Mouse (Mus musculus) intestine, embryonic 15.5 days (tissue): Measurements from ENCODE around the gene Tcl1b2. TPM values are rescaled to one million over a fixed set of nuclear protein-coding genes. Genes with fewer than 3 reads are reported as not detected.
"Not testable (repeated sequence)": the region's sequence is repeated elsewhere in the genome, so short reads cannot be mapped to it uniquely, and the experiment has no call there.

ENCODE experiments used
- ATAC-seq: fragments of 200-750 bp; cut with Nextera tagmentation; 2 replicates; pipeline ENCODE4 v1.8.0; 2017; ENCODE audit warnings: moderate TSS enrichment, moderate library complexity
- H3K27ac ChIP-seq: fragments of 300-500 bp; sonication (generic); 2 replicates; pipeline ENCODE4 v1.5.1; 2015; ENCODE audit warnings: mild to moderate bottlenecking, inconsistent platforms
- H3K27me3 ChIP-seq: fragments of 300-500 bp; sonication (generic); replicated peaks from 2 replicates; pipeline ENCODE4 v1.6.1; 2015; ENCODE audit warnings: inconsistent platforms
- H3K36me3 ChIP-seq: fragments of 300-500 bp; sonication (generic); 2 replicates; pipeline ENCODE4 v1.6.1; 2015; ENCODE audit warnings: inconsistent platforms
- H3K4me1 ChIP-seq: fragments of 300-500 bp; sonication (generic); replicated peaks from 2 replicates; pipeline ENCODE4 v1.6.1; 2015; ENCODE audit warnings: inconsistent platforms
- H3K4me2 ChIP-seq: fragments of 300-500 bp; sonication (generic); replicated peaks from 2 replicates; pipeline ENCODE4 v1.6.1; 2015; ENCODE audit warnings: mild to moderate bottlenecking, inconsistent platforms
- H3K4me3 ChIP-seq: fragments of 300-500 bp; sonication (generic); replicated peaks from 2 replicates; pipeline ENCODE4 v1.5.1; 2015; ENCODE audit warnings: inconsistent platforms
- H3K9ac ChIP-seq: fragments of 300-500 bp; sonication (generic); 2 replicates; pipeline ENCODE4 v1.6.1; 2015; ENCODE audit warnings: inconsistent platforms
- H3K9me3 ChIP-seq: fragments of 300-500 bp; sonication (generic); 2 replicates; pipeline ENCODE4 v1.6.1; 2016; ENCODE audit warnings: inconsistent platforms
- WGBS: fragments of 180-500 bp; shearing (Covaris S2); methylation state at CpG from one replicate; pipeline ENCODE4 v1.1.7; 2015; 5-methylcytosine and 5-hydroxymethylcytosine counted together
- polyA plus RNA-seq: library from polyadenylated mRNA; unstranded; fragments of >200 nt; fragmentation: Nextera tagmentation; extraction: Ambion mirVana; gene quantifications from 2 replicates; pipeline ENCODE4 v1.2.1, GENCODE M21; 2015

The Tcl1b2 gene
- polyA plus RNA-seq, 1 experiment from 2014 or later: not detected

DNA sequence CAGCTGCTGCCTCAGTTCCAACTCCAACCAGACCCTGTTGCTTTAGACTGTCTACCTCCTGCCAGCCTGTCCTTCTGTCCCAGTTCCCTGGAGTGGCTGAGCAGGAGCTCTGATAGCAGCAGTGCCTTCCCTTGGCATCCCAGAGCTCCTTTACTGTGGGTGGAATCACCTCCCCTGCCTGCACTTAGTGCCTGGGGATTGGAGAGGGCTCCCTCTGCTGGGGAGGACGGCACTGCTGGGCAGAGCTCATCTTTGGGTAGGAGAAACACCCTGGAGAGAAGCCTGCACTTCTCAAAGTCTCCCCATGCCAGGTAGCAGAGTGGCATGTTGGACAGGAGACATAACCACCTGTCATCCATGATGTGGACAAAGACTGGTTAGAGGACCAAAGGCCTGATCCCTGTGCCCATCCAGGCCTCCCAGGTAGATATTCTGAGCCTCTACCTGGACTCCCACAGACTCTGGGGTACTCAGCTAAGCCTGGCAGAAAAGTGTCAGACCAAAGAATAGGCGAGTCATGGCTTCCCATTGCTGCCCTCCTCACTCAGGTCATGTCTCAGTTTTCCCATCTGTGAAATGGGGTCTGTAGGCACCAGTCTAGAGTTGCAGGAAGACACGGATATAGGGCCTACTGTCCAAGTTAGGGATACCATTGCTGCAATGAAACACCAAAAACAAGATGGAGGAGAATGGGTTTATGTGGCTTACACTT is 16.2 kb upstream of the Tcl1b2 start:
- H3K36me3 ChIP-seq, H3K4me2 ChIP-seq, H3K27ac ChIP-seq, H3K9ac ChIP-seq, H3K4me3 ChIP-seq, H3K27me3 ChIP-seq, H3K4me1 ChIP-seq, ATAC-seq, H3K9me3 ChIP-seq: not testable (repeated sequence)
- whole genome bisulfite sequencing: 60% methylated on average over 3 of the region's 3 CpGs

- H3K4me3 ChIP-seq, H3K4me1 ChIP-seq, H3K9me3 ChIP-seq, H3K36me3 ChIP-seq, H3K27ac ChIP-seq, H3K9ac ChIP-seq, H3K27me3 ChIP-seq, ATAC-seq, H3K4me2 ChIP-seq: not testable (repeated sequence)
- WGBS: 66% methylated on average over 2 of the region's 2 CpGs
These were observed 11.6 kb upstream of the Tcl1b2 start for GRCm38 (mm10) chr12:105134167-105134566.

GRCm38 (mm10) chr12:105134826-105135225 is 11.0 kb upstream of the Tcl1b2 start:
- not testable (repeated sequence) for H3K9me3 ChIP-seq, H3K27me3 ChIP-seq, H3K4me3 ChIP-seq, H3K9ac ChIP-seq, H3K27ac ChIP-seq, ATAC-seq, H3K36me3 ChIP-seq, H3K4me2 ChIP-seq, H3K4me1 ChIP-seq
- WGBS: 84% methylated on average over 4 of the region's 4 CpGs

DNA sequence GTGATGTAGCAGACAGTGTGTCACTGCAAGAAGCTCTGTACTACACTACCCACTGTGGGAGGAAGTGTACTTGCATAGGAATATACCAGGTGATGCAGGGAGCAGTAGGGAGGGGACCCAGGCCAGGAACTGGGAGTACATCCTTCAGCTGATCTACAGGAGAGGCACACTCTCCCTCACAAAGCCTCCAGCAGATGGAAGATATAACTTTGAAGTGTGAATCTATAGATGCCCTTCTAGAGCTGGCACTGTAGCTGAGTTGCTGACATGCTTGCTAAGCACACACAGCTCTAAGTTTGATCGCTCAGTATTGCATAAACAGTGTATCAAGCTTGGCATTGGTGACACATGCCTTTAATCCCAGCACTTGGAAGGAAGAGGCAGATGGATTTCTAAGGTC is 8.1 kb upstream of the Tcl1b2 start:
- H3K9ac ChIP-seq, H3K4me1 ChIP-seq, H3K4me2 ChIP-seq, H3K27ac ChIP-seq, H3K9me3 ChIP-seq, H3K27me3 ChIP-seq, ATAC-seq, H3K4me3 ChIP-seq, H3K36me3 ChIP-seq: not testable (repeated sequence)
- WGBS: 77% methylated on average over 1 of the region's 1 CpGs

GRCm38 (mm10) chr12:105143096-105143495 is 2.7 kb upstream of the Tcl1b2 start:
- Histone ChIP-seq H3K4me2 (no peak overlapping the region), H3K4me1 (no peaks in the 10 kb centered on the region), H3K4me3 (no peak overlapping the region), H3K9ac (no peak overlapping the region), H3K9me3 (no peaks in the 10 kb centered on the region), H3K27me3 (no peaks in the 10 kb centered on the region), H3K27ac (no peak overlapping the region), H3K36me3 (no peaks in the 10 kb centered on the region)
- WGBS: 86% methylated on average over 3 of the region's 3 CpGs
- no peak for ATAC-seq

DNA sequence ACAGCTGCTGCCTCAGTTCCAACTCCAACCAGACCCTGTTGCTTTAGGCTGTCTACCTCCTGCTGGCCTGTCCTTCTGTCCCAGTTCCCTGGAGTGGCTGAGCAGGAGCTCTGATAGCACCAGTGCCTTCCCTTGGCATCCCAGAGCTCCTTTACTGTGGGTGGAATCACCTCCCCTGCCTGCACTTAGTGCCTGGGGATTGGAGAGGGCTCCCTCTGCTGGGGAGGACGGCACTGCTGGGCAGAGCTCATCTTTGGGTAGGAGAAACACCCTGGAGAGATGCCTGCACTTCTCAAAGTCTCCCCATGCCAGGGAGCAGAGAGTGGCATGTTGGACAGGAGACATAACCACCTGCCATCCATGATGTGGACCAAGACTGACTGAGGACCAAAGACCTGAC is 886 bp upstream of the Tcl1b2 start:
- WGBS: 25% methylated on average over 1 of the region's 1 CpGs
- not testable (repeated sequence) for H3K27ac ChIP-seq, ATAC-seq, H3K4me2 ChIP-seq, H3K4me3 ChIP-seq, H3K9me3 ChIP-seq, H3K36me3 ChIP-seq, H3K9ac ChIP-seq, H3K27me3 ChIP-seq, H3K4me1 ChIP-seq

DNA sequence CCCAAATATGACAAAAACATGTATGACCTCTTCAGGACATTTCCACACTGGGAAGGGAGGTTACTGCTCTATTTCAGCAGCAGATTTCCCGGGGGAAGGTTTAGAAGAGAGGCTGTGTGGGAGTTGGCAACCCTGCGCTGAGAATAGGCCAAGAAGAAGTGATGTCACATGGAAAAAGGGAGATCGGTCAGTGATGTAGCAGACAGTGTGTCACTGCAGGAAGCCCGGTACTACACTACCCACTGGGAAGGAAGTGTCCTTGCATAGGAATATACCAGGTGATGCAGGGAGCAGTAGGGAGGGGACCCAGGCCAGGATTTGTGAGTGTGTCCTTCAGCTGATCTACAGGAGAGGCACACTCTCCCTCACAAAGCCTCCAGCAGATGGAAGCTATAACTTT is 9.5 kb downstream of the Tcl1b2 start:
- not testable (repeated sequence) for H3K36me3 ChIP-seq, H3K27me3 ChIP-seq, H3K9ac ChIP-seq, H3K4me3 ChIP-seq, H3K27ac ChIP-seq, H3K9me3 ChIP-seq, H3K4me1 ChIP-seq, ATAC-seq, H3K4me2 ChIP-seq
- WGBS: 63% methylated on average over 4 of the region's 4 CpGs

GRCm38 (mm10) chr12:105158842-105159241 is 13.0 kb downstream of the Tcl1b2 start:
- WGBS: 74% methylated on average over 6 of the region's 6 CpGs

DNA sequence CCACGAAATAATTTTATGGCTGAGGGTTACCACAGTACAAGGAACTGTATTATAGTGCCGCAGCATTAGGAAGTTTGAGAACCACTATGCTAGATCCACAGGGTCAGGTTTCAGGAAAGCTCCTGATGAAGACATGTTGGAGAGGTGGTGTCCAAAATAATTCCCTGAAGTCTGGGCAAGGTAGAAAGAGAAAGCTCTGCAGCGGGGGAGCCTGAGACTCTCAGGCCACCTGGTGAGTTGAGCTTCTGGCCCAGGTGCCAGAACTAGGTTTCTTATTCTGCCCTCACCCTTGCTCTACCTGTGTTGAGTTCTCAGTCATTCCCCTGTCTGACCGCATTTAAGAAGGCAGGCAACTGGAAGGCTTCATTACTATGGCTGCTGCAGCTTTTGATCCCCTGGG is 13.6 kb downstream of the Tcl1b2 start, which contains the start of gene Tcl1b1:
Gene Tcl1b1 (plus strand): TSS at position 301 of the 400 bp plus-strand sequence.
- no peaks in the 10 kb centered on the region for H3K36me3 ChIP-seq
- H3K4me2 ChIP-seq: no peak within 1 kb of the TSS
- no peaks in the 10 kb centered on the region for H3K27me3 ChIP-seq
- H3K9me3 ChIP-seq: no peaks in the 10 kb centered on the region
- no peak within 1 kb of the TSS for H3K27ac ChIP-seq
- no peak within 1 kb of the TSS for H3K9ac ChIP-seq
- H3K4me3 ChIP-seq: no peak within 1 kb of the TSS
- H3K4me1 ChIP-seq: no peaks in the 10 kb centered on the region
- no peak for ATAC-seq
- WGBS: 73% methylated on average over 4 of the region's 4 CpGs

More at GRCm38 (mm10) chr12:105158842-105159241, 13.0 kb downstream of the Tcl1b2 start:
- Histone ChIP-seq H3K27me3 (no peaks in the 10 kb centered on the region), H3K9ac (no peak overlapping the region), H3K4me1 (no peaks in the 10 kb centered on the region), H3K4me3 (no peak overlapping the region), H3K4me2 (no peak overlapping the region), H3K9me3 (no peaks in the 10 kb centered on the region), H3K27ac (no peak overlapping the region), H3K36me3 (no peaks in the 10 kb centered on the region)
- no peak for ATAC-seq

GRCm38 (mm10) chr12:105166734-105167133 is 20.9 kb downstream of the Tcl1b2 start:
- WGBS: 71% methylated on average over 3 of the region's 3 CpGs
- no peak for ATAC-seq
- H3K9ac ChIP-seq: no peak overlapping the region

DNA sequence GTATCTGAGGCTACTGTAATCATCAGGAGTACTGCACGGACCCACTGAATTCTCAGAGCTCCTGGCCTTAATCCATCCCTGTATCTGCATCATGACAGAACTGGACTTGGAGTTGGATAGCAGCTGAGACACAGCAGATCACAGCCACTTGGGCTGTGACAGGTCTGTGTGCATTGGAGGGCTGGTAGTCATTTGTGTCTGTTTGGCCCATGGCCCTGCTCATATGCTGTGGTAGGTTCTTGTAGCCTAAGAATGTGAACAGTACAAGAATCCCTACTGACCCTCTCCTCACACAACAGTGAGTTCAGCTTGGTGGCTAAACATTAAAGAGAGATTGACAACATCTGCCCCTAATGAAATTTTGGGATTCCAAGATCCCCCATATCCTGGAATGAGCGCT is 27.6 kb downstream of the Tcl1b2 start:
- no peaks in the 10 kb centered on the region for H3K36me3 ChIP-seq
- no peak overlapping the region for H3K27ac ChIP-seq
- H3K4me1 ChIP-seq: no peaks in the 10 kb centered on the region
- H3K27me3 ChIP-seq: no peaks in the 10 kb centered on the region
- ATAC-seq: no peak
- H3K4me3 ChIP-seq: no peak overlapping the region
- WGBS: 71% methylated on average over 2 of the region's 2 CpGs
- H3K9me3 ChIP-seq: no peaks in the 10 kb centered on the region
- H3K4me2 ChIP-seq: no peak overlapping the region
- no peak overlapping the region for H3K9ac ChIP-seq

More at GRCm38 (mm10) chr12:105166734-105167133, 20.9 kb downstream of the Tcl1b2 start:
- H3K27me3 ChIP-seq: no peaks in the 10 kb centered on the region
- no peak overlapping the region for H3K27ac ChIP-seq
- no peaks in the 10 kb centered on the region for H3K9me3 ChIP-seq
- H3K36me3 ChIP-seq: no peaks in the 10 kb centered on the region
- H3K4me3 ChIP-seq: no peak overlapping the region
- H3K4me1 ChIP-seq: no peaks in the 10 kb centered on the region
- H3K4me2 ChIP-seq: no peak overlapping the region

- H3K9ac ChIP-seq, H3K4me1 ChIP-seq, H3K9me3 ChIP-seq, H3K36me3 ChIP-seq, H3K27me3 ChIP-seq, H3K4me2 ChIP-seq, H3K4me3 ChIP-seq, ATAC-seq, H3K27ac ChIP-seq: not testable (repeated sequence)
- WGBS: 27% methylated on average over 2 of the region's 2 CpGs
These were observed 28.5 kb downstream of the Tcl1b2 start for GRCm38 (mm10) chr12:105174318-105174717.

- not testable (repeated sequence) for H3K9me3 ChIP-seq, H3K4me3 ChIP-seq, H3K27me3 ChIP-seq, ATAC-seq, H3K4me1 ChIP-seq, H3K4me2 ChIP-seq, H3K36me3 ChIP-seq, H3K27ac ChIP-seq, H3K9ac ChIP-seq
- WGBS: 64% methylated on average over 3 of the region's 3 CpGs
These were observed 30.2 kb downstream of the Tcl1b2 start, which contains the start of gene Tcl1b5 for GRCm38 (mm10) chr12:105176044-105176443. Tcl1b5 (plus strand) TSS chr12:105176344.
